Mouse (Mus musculus) kidney, postnatal 25 days (tissue): ENCODE measurements around the gene Fam69b.
A peak's percentile ranks its signal among the peaks of the same experiment; 100 is the strongest.

Experiments
- DNase-seq, 2 experiments: peaks; one replicate each; pipeline ENCODE4 v3.0.0; 2021; ENCODE audit warnings: mixed read lengths in 2 of 2

The Fam69b gene

DNA sequence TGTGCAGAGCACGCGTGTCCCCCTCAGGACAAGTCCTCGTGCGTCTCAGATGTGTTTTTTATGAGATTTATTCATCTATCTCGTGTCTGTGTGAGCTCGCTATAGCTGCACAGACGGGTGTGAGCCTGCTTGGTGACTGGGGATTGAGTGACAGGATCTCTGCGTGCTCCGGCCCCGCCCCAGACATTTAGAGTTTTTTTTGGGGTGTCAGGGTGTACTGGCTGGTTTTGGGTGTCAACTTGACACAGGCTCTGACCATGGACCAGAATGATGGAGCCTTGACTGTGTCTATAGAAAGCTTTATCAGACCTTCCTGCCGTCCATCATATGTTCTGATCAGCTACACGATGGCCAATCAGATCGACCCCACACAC, 34.2 kb downstream of the Fam69b start:
- DNase-seq: no peak

DNA sequence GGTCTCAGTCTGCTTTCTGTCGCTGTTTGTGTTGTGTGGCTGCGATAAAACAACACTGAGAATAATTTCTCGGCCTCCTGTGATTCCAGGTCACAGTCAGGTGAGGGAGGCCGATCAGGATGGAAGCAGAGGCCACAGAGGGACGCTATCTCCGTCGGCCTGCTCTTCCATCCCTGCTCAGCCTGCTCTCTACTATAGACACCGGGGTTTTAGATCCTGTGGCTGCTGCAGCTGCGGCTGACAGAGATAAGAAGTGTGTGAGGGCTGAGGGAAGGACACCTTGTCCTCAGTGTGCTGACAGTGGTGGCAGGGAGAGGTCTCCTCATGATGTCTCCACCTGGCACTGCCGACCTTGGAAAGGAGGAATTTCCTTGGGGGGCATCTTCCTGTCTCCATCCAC, 34.9 kb downstream of the Fam69b start:
- no peak for DNase-seq

DNA sequence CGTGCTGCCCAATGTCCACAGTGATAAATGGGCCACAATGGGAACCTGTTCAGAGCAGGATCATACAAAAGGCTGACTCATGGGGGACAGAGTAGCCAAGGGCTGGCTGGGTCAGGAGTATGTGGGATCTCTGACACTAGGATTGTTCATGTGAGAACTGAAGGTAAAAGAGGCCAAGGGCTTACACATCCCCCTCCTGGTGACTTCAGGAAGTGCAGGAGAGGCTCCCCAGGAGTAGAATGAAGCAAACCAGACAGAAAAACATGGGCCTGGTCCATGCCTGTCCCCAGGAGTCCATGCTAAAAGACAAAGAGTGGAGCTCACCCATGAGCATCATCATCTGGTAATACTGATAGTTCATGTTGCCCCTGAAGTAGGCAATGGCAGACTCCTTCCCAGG, 35.3 kb downstream of the Fam69b start:
- peak in 1 of 2 experiments; percentile 80 for DNase-seq

DNA sequence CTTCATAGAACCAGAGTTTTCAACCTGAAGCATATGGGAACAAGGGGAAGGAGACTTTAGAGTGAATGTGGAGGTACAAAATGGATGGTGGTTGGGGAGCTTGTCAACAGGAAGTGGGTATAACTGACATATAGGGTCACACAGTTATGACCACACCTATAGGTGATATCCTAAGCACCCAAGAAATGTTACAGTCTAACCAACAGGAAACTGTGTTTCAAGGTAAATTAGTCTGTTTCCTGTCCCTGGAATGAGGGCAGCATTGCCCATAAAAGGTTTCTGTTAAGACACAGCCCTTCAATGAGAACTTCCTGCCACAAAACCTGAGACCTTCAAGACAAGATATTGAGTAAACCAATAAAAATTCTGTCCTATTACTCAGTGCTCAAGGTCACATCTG, 40.5 kb downstream of the Fam69b start:
- no peak for DNase-seq

DNA sequence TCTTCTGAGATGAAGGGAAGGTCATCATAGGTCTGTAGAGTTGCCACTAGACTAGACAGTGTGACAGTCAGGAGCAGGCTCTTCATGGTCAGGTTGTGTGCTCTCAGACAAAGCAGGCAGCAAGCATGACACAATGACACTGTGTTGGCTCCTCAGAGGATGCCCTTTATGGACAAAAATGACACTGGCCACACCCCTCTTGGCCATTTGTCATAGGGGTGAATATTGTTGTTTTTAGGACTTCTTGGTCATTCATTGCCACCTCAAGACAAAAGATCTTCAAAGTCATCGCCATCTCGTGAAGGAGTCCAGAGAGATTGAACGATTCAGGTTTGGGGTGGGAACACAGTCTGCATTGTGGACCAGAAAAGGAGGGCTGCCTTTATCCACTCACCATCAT, 42.9 kb downstream of the Fam69b start, which contains the start of gene Lcn4:
Gene Lcn4 (minus strand): TSS at position 101 of the 400 bp plus-strand sequence.
- no peak for DNase-seq
